Mouse (Mus musculus) small intestine, adult 2 months (tissue): ENCODE results near the gene Zfp451. TPM values are rescaled to one million over a fixed set of nuclear protein-coding genes. Genes with fewer than 3 reads are reported as not detected.

Experiments
- H3K27ac ChIP-seq: fragments of 200-500 bp; 2 replicates; pipeline ENCODE4 v1.5.1; 2012; ENCODE audit warnings: low read depth, low read length, control low read depth, inconsistent platforms; ENCODE audit not compliant: insufficient read depth
- H3K27me3 ChIP-seq: fragments of 200-500 bp; 2 replicates; pipeline ENCODE4 v1.6.1; 2012; ENCODE audit warnings: mild to moderate bottlenecking, moderate library complexity, low read length, inconsistent platforms; ENCODE audit not compliant: control insufficient read depth, insufficient read depth
- H3K36me3 ChIP-seq: fragments of 200-500 bp; 2 replicates; pipeline ENCODE4 v1.6.1; 2012; ENCODE audit warnings: mild to moderate bottlenecking, low read length, control low read depth, inconsistent platforms; ENCODE audit not compliant: control insufficient read depth, insufficient read depth
- H3K4me1 ChIP-seq: fragments of 200-500 bp; 2 replicates; pipeline ENCODE4 v1.6.1; 2012; ENCODE audit warnings: low read length, inconsistent platforms, mixed read lengths; ENCODE audit not compliant: control insufficient read depth, insufficient read depth, insufficient read length
- H3K4me3 ChIP-seq: fragments of 200-500 bp; 2 replicates; pipeline ENCODE4 v1.5.1; 2012; ENCODE audit warnings: low read depth, mild to moderate bottlenecking, control low read depth, inconsistent platforms, low read length, moderate library complexity
- CTCF ChIP-seq: fragments of 200-500 bp; IDR thresholded peaks from 2 replicates; pipeline ENCODE4 v1.5.1; 2012; ENCODE audit warnings: low read depth, mild to moderate bottlenecking, control low read depth, inconsistent platforms, low read length, moderate library complexity, mixed read lengths; ENCODE audit not compliant: insufficient replicate concordance, insufficient read length; ENCODE audit errors: extremely low read depth
- POLR2A ChIP-seq: fragments of 200-500 bp; IDR thresholded peaks from 2 replicates; pipeline ENCODE4 v1.6.1; 2012; ENCODE audit warnings: low read depth, mild to moderate bottlenecking, control low read depth, inconsistent platforms, low read length, moderate library complexity
- WGBS: fragments of 180-500 bp; shearing (Covaris S2); methylation state at CpG from one replicate; pipeline ENCODE4 v1.1.7; 2018; 5-methylcytosine and 5-hydroxymethylcytosine counted together
- polyA plus RNA-seq: library from polyadenylated mRNA; depleted of rRNA; stranded (reverse); fragments of >200 nt; gene quantifications from 2 replicates; pipeline ENCODE4 v1.2.3, GENCODE M21; 2012

Zfp451 gene
- polyA plus RNA-seq, 1 experiment = 1.4 TPM

GRCm38 (mm10) chr1:33803323-33803722 is 11.1 kb downstream of the Zfp451 start:
- 93% methylated on average over 2 of the region's 2 CpGs for WGBS
- Histone ChIP-seq H3K4me3 (no peak overlapping the region), H3K27me3 (no peaks in the 10 kb centered on the region)

DNA sequence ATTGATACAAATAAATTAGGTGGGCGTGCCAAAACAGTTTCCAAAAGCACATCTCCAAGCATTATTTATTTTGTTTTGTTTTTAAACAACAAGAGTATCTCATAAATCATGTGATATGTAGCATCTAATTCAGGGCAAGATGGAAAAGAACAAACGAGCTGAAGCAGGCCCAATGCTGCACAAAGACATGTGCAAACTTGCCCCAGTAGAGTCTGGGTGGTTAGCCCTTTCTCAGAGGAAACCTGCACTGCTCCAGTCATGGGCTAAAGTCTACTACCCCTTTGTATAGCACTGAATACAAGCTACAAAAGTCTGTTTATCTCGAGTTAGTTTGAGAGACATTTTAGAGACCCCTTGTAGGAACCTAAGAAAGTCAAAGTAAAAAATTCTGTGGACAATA is 14.8 kb downstream of the Zfp451 start:
- 71% methylated on average over 3 of the region's 3 CpGs for WGBS
- Histone ChIP-seq H3K27ac (no peak overlapping the region), H3K4me1 (no peaks in the 10 kb centered on the region), H3K27me3 (no peaks in the 10 kb centered on the region), H3K36me3 (peaks cover 25% of the 10 kb centered on the region), H3K4me3 (no peak overlapping the region)
- TF ChIP-seq POLR2A (no peak), CTCF (no peak)

More at GRCm38 (mm10) chr1:33803323-33803722, 11.1 kb downstream of the Zfp451 start:
- Histone ChIP-seq H3K36me3 (peaks cover 31% of the 10 kb centered on the region), H3K4me1 (no peaks in the 10 kb centered on the region), H3K27ac (no peak overlapping the region)
- TF ChIP-seq CTCF (no peak), POLR2A (no peak)

DNA sequence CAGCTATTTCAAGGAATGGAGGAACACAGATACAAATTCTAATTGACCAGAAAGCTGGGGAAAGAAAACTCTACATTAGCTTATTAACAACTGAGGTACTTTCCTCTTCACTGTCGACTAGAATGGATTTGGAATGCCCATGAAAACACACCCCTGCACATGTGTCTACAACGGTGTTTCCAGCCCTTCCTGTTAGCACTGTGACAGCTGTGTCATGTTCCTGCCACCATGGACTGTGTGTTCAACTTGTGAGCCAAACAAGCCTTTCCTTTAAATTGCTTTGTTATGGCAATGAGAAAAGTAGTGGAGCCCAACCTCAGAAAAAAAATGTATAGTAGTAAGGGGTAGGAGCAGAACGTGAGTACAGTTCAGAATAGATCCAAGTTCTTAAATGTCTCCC is 25.9 kb downstream of the Zfp451 start:
- no peak for TF ChIP-seq POLR2A
- TF ChIP-seq CTCF = no peak
- Histone ChIP-seq H3K4me3 (no peak overlapping the region), H3K36me3 (no peaks in the 10 kb centered on the region), H3K27me3 (no peaks in the 10 kb centered on the region), H3K27ac (no peak overlapping the region), H3K4me1 (no peaks in the 10 kb centered on the region)
- 45% methylated on average over 3 of the region's 3 CpGs for WGBS

DNA sequence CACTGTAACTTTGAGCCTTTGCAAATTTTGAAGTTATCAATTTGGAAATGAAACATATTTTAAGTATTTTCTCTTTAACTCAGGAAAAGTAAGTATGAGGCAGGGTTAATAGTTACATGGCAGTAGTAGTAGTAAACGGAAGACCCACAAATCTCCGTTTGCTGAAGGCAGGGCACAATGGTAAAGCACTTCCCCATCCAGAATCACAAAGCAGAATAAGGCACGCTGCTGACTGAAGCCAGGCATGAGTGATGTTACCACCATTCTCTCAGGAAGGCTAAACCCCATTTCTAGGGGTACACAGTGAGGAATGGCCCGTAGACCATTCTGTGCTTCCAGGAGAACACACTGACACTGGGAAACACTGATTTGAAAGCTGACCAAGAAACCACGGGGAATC is 26.3 kb downstream of the Zfp451 start:
- TF ChIP-seq POLR2A = no peak
- TF ChIP-seq CTCF = no peak
- no peaks in the 10 kb centered on the region for H3K4me1 ChIP-seq
- no peaks in the 10 kb centered on the region for H3K27me3 ChIP-seq
- no peak overlapping the region for H3K27ac ChIP-seq
- WGBS = 75% methylated on average over 5 of the region's 5 CpGs
- no peaks in the 10 kb centered on the region for H3K36me3 ChIP-seq
- no peak overlapping the region for H3K4me3 ChIP-seq

GRCm38 (mm10) chr1:33784561-33784960 is 29.8 kb downstream of the Zfp451 start:
- Histone ChIP-seq H3K4me1 (no peaks in the 10 kb centered on the region), H3K4me3 (no peak overlapping the region), H3K36me3 (peaks cover 4% of the 10 kb centered on the region), H3K27ac (no peak overlapping the region), H3K27me3 (no peaks in the 10 kb centered on the region)
- whole genome bisulfite sequencing = 97% methylated on average over 5 of the region's 5 CpGs
- TF ChIP-seq POLR2A (no peak), CTCF (no peak)

- H3K4me3 ChIP-seq = no peak overlapping the region
- H3K27me3 ChIP-seq = no peaks in the 10 kb centered on the region
- TF ChIP-seq POLR2A (no peak), CTCF (no peak)
- WGBS = 92% methylated on average over 14 of the region's 14 CpGs
- H3K36me3 ChIP-seq = peaks cover 8% of the 10 kb centered on the region
- H3K27ac ChIP-seq = no peak overlapping the region
- H3K4me1 ChIP-seq = no peaks in the 10 kb centered on the region
Measured at GRCm38 (mm10) chr1:33776175-33776611, 38.2 kb downstream of the Zfp451 start.

DNA sequence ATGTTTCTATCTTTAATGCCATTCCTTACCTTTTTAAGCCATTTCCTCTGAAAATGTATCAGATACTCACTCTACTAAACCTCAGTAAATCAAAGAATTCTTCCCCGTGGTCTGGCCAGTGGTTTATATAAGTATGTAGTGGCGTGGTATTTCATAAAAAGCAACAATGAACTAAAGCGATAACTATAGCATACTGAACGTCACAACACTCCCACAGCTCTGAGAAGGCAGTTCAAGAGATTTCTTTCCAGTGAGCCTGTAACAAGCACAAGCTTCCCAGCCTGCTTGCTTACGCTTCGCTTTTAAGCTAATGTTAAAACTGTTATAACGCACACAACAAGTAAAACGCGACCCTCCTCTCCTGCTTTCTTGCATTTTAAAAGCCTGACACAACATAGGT is 42.3 kb downstream of the Zfp451 start:
- no peaks in the 10 kb centered on the region for H3K27me3 ChIP-seq
- WGBS = 95% methylated on average over 9 of the region's 9 CpGs
- TF ChIP-seq CTCF (no peak), POLR2A (no peak)
- H3K27ac ChIP-seq = no peak overlapping the region
- H3K36me3 ChIP-seq = peaks cover 16% of the 10 kb centered on the region
- no peaks in the 10 kb centered on the region for H3K4me1 ChIP-seq
- no peak overlapping the region for H3K4me3 ChIP-seq
